Mouse (Mus musculus) layer of hippocampus, adult 9-11 months (tissue): ENCODE measurements around the gene Naa80.

ENCODE experiments used
- DNase-seq: peaks from one replicate; pipeline ENCODE4 v3.0.0; 2022

Gene Naa80

DNA sequence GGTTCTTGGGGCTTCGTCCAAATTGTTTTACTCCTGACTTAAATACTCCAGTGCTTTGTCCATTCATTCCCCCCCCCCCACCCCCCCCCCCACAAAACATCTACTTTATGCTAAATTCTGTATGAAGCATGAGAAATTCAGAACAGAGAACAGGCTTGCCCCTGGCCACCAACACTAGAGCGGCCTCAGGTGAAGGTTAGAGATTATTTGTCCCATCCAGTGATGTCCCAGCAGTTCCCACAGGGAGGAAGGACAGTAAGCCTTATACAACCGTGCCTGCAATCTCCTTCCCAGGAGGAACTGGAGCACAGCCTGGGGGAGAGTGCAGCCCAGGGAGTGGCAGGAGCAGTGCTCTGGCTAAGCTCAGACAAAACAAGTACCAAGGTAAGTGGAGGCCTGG lies at the start of gene Naa80:
Gene Naa80 (plus strand): TSS at position 301 of the 400 bp plus-strand sequence.
- no peak for DNase-seq

DNA sequence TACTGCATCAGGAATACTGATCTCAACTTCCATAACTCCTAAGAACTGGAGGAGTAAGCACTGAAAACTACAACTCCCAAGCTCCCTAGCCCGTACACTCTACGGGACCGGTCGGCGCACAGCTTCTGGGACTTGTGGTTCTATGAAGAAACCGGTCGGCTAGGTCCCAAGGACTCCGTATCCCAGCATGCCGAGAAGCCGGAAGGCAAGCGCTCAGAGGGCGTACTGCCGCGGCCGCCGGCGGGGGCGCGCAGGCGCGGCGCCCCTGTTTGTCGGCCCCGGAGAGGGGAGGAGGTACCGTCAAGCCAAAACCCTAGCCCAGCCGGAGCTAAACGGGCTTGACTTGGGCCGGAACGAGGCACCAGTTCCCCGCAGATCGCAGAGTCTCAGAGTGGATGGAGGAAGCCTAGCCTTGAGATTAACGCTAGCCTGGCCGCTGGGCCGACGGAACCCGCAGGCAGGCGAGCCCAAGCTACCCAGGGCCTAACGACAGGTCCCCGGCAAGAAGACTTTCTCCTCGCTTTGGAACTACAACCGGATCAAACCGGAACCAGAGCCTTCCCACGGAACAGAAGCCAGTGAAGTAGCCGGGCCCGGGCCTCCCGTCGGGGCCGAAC lies 44.8 kb upstream of the Naa80 start, which contains the start of gene Tmem115:
Gene Tmem115 (plus strand): TSS at position 155 of the 617 bp plus-strand sequence.
- DNase-seq, result peak; percentile 98

DNA sequence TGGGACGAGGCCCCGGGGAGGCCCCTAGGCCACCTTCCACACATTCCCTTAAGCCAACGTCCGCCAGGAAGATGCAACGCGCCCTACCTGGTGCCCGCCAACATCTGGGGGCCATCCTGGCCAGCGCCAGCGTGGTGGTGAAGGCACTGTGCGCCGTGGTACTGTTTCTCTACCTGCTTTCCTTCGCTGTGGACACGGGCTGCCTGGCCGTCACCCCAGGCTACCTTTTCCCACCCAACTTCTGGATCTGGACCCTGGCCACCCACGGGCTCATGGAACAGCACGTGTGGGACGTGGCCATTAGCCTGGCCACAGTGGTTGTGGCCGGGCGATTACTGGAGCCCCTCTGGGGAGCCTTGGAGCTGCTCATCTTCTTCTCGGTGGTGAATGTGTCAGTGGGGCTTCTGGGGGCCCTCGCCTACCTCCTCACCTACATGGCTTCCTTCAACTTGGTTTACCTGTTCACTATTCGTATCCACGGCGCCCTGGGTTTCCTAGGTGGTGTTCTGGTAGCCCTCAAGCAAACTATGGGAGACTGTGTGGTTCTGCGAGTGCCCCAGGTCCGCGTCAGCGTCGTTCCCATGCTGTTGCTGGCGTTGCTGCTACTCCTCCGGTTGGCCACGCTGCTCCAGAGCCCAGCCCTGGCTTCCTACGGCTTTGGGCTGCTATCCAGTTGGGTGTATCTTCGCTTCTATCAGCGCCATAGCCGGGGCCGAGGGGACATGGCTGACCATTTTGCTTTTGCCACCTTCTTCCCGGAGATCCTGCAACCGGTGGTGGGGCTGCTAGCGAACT lies 44.1 kb upstream of the Naa80 start:
- DNase-seq, result peak; percentile 22

DNA sequence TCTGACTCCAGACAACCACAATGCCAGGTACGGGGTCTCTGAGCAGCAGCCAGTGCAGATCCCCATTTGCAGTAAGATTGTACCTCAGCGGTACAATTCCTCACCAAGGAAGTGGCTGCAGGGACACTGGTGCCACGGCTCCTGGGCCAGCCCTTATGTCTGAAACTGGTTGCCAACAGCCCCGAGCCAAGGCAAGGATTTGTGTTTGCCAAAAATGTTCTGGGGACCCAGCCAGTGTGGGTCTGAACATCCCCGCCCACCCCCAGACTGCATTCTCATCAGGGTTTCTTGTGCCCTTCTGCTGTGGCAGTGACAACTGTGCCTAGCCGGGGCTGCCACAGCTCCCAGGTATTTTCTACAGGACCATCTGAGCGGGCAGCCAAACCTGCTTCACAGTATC lies 40.5 kb upstream of the Naa80 start:
- peak; percentile 57 for DNase-seq

DNA sequence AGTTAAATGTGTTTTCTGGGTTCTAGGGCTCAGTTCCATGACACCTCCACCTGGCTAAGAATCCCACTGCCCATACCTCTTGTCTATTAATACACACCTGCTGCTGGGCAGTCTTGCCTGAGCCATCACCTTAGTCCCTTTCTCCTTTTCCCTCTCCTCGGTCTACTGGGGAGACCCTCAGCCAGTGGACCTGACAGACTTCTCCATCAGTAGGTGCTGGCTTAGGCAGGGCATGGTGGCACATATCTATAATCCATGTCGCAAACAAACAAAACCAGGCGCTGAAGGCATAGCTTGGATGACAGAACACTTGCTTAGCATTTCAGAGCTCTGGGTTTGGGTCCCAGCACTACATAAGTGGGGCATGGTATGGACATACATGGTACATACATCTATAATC lies 40.0 kb upstream of the Naa80 start:
- no peak for DNase-seq

DNA sequence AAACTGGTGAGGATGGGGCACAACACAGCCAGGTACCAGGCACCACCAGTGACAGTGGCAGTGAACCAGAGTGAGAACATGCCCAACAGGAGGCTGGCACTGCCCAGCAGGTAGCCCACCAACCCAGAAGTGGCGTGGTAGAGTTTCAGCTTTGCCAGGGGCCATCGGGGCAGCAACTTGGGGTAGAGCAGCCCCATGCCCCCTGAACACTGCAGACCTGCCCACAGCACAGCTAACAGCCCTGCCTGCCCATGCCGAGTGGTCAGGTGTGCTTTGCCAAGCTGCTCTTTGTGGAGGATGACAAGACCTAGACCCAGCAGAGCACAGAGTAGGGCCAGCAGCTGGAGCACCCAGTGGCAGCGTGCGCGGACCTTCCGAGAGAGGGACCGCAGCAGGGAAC lies 38.7 kb upstream of the Naa80 start:
- DNase-seq, result no peak

DNA sequence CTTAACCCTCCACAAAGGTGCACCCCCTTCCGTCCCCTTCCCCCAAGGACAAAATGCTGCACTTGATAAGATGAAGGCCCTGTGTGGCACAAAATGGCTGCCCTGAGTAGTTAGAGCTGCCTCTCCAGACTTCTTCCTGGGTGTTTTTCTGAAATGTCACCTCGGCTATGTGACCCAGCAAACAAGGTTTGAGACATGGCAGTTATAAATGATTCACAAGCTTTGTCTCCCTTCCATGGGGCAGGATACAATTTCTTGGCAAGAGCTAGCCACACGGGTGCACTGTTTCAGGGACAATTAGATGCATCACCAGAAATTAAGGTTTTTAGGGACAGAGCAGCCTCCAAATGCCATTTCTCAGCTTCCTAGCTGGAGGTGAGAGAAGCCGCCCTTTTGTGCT lies 38.3 kb upstream of the Naa80 start:
- DNase-seq, result no peak

DNA sequence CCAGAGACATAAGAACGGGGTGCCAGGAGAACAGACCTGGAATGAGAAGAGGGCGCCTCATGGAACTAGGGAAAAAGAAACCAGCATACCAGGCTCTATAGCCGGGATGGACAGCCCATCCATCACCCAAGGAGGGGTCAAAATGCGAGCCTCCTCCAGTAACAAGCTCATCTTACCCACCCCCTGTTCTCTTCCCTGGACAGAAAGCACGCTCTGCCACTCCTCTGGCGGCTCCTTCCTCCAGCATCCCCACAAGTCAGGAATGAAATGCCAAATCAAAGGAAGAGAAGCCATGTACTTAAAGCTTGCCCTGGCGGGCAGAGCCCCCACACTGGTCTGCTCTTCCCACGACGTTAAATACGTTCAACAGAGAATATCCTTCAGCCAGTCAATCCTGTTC lies 37.7 kb upstream of the Naa80 start:
- no peak for DNase-seq

DNA sequence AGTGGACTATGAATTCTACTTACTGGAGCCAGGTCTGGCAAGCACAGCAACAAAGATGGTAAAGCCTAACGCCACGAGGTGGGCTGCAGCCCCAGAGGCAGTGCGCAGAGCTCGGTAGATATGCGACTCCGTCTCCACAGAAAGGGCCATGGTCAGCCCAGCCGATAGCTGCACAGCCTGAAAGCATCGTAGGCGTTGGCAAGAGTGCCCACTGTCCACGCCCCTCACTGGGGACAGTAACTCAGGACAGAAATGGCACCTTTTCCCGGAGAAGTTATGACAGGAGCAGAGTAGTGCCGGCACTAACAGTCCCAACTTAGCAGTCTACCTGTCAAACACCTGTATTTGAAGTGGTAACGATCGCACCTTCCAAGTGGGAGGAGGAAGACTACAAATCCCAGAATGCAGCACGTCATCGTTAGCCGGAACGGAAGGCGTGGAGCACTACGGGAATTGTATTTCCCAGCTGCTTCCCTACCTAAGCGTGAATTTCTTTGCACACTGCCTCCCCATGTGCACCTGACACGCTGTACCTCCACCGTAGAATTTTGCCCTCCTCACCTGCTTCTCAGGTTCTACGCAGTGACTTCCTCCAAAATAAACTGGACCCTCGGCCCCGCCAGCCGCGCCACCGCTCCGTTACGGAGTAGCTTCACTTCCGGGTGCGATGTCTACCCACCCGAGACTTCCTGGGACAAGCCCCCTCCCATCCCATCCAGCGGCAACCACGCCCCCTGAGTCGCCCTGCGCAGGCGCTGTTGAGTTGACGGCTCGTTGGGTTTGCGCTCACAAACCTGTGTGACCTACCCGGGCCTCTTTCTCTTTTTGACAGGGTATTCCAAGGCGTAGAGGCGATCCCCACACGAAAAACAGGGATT lies 37.0 kb upstream of the Naa80 start, which contains the start of the genes Cyb561d2 and Nprl2:
Gene Cyb561d2 (minus strand): TSS at position 720 of the 878 bp plus-strand sequence.
Gene Nprl2 (plus strand): TSS at position 753 of the 878 bp plus-strand sequence.
- DNase-seq, result peak; percentile 94

DNA sequence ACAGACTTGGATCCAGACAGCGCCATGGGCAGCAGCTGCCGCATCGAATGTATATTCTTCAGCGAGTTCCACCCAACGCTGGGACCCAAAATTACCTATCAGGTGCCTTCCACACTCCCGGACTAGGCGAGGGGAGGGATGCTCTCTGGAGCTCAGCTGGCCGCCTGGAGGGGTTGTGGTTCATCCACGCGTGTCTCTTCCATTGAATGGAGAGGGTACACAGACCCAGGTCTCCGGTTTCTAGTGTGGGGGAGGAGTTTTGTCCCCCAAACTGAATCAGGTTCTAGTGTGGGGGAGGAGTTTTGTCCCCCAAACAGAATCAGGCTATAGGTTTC lies 36.4 kb upstream of the Naa80 start:
- no peak for DNase-seq

DNA sequence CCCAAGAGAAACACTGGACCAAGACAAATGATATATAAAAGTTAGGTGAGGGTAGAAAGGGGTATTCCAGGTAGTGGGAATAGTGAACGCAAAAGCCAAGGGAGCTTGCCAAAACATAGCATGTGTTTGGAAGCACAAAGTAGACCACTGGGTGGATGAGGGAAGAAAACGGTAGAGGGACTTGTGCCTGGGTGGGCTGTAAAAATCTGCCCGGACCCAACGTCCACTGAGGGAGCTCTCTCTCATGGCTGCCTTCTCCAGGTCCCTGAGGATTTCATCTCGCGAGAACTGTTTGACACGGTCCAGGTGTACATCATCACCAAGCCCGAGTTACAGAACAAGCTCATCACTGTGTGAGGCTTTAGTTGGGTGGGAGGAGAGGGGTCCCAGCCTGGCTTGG lies 36.0 kb upstream of the Naa80 start:
- DNase-seq, result peak; percentile 8

DNA sequence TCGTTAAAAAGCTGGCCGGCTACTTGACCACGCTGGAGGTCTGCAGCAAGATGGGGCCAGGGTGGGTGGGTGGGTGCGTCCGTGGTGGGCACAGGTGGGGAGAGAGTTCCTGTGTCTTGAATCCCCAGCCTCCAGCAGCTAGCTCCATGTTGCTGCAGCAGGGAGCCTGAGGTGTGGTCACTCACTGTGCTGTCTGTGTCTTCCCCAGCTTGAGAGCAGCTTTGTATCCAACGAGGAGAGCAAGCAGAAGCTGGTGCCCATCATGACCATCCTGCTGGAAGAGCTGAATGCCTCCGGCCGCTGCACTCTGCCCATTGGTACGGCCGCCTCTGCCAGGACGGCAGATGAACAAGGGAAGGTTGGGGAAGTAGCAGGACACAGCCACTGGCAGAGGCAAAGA lies 35.4 kb upstream of the Naa80 start:
- DNase-seq, result peak; percentile 8

DNA sequence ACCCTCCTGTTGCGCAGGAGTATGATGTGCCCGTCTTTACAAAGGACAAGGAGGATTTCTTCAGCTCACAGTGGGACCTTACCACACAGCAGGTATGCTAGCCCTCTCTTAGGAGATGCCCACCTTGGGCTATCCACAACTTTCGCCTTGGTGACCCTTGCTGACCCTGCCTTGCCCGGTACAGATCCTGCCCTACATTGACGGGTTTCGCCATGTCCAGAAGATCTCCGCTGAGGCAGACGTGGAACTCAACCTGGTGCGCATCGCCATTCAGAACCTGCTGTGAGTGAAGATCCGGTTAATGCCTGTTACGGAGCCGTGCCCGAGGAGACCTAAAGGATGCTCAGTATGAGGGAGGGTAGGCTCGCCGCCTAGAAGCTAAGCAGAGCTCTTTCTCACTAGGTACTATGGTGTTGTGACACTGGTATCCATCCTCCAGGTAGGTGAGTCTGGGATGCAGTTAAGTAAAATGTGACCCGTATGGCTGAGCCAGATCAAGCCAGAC lies 34.4 kb upstream of the Naa80 start:
- no peak for DNase-seq

DNA sequence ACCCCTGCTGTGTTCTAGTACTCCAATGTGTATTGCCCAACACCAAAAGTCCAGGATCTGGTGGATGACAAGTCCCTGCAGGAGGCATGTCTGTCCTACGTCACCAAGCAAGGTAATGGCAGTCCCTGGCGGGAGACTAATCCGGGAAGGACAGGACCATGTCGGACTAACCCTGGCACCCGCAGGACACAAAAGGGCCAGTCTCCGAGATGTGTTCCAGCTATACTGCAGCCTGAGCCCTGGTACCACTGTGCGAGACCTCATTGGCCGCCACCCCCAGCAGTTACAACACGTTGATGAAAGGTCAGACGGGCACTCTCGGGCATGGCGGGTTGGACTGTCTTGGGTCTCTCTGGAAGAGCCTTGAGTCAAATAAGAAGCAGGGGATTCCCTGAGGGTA lies 34.0 kb upstream of the Naa80 start:
- no peak for DNase-seq

DNA sequence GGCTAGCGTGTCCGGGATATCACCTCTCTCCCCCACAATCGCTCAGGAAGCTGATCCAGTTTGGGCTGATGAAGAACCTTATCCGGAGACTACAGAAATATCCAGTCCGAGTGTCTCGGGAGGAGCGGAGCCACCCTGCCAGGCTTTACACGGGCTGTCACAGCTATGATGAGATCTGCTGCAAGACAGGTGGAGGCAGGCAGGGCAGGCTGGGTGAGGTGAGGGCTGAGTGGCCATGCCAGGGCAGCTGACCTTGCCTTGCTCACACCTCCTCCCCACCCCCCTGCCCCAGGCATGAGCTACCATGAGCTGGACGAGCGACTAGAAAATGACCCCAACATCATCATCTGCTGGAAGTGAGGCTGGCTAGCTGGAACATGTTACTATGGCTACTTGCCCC lies 33.5 kb upstream of the Naa80 start:
- no peak for DNase-seq

DNA sequence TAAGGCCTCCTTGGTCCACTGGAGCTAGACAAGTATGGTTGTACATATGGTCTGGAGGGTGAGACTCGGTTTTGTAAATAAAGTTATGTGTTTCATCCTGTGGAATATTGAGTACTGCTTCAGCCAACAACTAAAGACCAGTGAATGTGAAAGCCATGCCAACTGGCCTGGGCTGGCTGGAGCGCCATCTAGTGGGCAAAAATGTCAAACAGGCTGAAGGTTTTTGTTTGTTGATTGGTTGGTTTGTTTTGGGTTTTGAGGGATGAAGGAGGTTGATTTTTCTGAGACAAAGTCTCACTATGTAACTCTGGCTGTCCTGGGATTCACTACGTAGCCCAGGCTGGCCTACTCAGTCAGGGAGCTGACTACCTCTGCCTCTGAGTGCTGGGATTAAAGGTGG lies 33.1 kb upstream of the Naa80 start:
- no peak for DNase-seq

DNA sequence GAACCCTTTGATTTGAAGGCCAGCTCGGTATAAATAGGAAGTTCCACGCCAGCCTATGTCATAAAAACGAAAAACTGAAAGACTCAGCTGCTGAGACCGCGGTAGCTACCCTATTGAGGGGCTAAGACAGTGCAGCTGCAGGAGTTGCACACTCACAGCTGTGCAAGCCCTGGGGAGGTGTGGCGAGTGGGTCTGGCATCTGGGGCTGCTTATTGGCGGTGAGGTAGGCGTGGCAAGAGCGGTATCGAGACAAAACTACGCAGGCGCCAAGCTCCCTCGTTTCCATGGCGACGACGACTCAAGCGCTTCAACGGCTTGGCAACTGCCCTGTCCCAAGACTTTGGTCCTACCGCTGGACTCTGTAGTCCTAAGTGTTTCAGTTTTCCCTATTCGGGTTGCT lies 31.7 kb upstream of the Naa80 start, which contains the start of gene Zmynd10:
Gene Zmynd10 (plus strand): TSS at position 273 of the 400 bp plus-strand sequence.
- peak; percentile 87 for DNase-seq

DNA sequence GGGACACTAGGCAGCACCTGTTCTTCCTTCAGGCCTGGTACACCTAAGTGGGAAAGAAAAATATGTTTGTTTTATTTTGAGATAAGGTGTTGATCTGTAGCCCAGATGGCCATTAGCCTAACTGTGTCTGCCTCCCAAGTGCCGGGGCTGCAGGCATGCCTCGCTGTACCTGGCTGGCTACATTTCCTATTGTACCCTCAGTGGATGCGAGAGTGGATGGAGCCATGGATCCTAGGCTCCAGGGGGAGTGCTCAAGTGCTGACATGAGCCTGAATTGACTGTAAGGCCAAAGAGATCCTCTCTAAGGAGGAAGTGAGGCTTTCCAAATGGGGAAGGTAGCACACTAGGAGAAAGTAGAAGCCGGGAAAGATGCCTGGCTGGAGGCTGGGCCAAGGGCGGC lies 30.7 kb upstream of the Naa80 start:
- no peak for DNase-seq

DNA sequence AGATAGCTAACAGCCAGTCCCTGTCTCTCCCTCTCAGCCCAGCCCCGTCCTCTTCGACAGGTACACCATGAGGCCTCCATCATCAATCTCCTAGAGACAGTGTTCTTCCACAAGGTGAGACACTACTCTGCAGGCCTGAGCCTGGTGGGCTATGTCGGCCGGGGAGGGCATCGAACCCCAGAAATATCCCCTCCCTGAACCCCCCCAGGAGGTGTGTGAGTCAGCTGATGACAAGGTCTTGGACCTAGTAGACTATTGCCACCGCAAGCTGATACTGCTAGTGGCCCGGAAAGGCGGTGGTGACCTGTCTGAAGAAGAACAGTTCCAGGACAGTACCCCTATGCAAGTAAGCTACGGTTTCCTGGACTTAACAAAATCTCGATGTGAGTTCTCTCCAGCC lies 29.9 kb upstream of the Naa80 start:
- DNase-seq, result no peak

DNA sequence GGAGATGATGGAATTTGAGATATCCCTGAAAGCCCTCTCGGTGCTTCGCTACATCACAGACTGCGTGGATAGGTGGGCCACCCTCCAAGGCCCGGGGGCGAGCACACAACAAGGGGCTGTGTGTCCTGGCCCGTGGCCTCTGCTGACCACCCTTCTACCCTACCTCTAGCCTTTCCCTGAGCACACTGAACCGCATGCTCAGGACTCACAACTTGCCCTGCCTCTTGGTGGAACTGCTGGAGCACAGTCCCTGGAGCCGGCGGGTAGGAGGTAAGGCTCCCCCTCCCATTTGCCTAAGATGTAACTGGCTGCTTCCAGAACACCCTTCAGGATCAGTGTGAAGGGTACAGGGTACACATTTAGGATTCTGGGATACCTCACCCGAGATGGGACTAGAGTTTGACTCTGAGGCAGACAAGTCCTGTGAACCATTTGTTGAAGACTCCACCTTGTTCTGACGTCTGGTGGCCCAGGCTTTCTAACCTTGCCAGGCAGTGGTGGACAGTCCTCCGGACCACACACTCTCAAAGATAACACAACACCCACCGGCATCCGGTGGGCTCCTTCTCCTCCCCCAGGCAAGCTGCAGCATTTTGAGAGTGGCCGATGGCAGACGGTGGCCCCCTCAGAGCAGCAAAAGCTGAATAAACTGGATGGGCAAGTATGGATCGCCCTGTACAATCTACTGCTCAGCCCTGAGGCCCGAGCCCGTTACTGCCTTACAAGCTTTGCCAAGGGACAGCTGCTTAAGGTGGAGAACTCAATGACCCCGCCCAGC lies 29.2 kb upstream of the Naa80 start:
- DNase-seq, result no peak

DNA sequence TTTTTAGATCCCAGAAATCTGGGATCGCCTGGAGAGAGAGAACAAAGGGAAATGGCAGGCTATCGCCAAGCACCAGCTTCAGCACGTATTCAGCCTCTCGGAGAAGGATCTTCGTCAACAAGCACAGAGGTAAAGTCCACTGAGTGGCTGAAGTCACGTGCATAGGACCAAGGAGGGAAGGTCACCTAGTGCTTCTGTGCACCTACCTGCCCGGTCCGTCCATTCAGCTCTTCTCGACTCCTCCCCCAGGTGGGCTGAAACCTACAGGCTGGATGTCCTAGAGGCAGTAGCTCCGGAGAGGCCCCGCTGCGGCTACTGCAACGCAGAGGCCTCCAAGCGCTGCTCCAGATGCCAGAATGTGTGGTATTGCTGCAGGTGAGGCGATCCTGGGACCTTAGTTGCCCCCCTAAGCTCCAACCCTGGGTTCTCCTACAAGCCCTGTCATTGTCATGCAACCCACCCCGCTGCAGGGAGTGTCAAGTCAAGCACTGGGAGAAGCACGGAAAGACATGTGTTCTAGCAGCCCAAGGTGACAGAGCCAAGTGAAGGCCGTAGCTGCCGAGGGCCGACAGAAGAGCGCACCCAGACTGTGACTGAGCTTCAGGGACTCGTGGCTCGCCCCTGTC lies 28.1 kb upstream of the Naa80 start:
- no peak for DNase-seq
